Comparison of ENCODE assay signal across 8 mouse cellular contexts in the genomic region with DNA sequence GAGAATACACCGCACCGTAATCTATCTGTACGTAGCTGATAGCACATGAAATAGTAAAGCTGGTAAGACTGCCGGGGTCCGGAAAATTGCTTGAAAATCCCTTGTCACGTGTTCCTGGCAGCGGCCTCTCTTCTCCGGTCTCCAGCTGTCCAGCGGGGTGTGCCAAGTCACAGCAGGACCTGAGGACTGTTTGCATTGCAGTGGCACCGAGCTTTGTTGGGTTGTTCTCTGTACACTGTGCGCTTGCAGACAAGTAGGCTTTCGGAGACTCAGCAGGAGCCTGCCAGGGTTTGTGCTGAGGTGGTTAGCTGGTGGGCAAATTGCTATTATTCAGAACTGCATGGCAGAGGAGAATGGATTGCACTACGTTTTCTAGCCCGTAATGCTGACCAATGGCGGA.
DNase-seq lines count a peak whose midpoint lies in the region; ATAC-seq lines count a peak whose summit lies in the region.

No protein-coding gene starts in this region.

- DNase-seq in testis, postnatal 10 days (ENCODE audit: low spot score), result peak; percentile 41
- DNase-seq in testis, postnatal 14 days (ENCODE audit: low spot score), result no peak
- peak; percentile 29 for DNase-seq in frontal cortex, postnatal 10 days (ENCODE audit: low spot score in 2 of 2)
- DNase-seq in heart, embryonic 10.5 days (ENCODE audit: low spot score), result no peak
- DNase-seq in thymus, postnatal 10 days (ENCODE audit: low spot score in 2 of 2), result no peak
- DNase-seq in ovary, postnatal 14 days (ENCODE audit: low spot score), result no peak

- no peak overlapping the region for H3K9ac ChIP-seq in limb, embryonic 12.5 days (replicated peaks)

- peak overlapping the region; percentile 70 for H3K27ac ChIP-seq in limb, embryonic 12.5 days
- no peak overlapping the region for H3K27ac ChIP-seq in heart, embryonic 10.5 days

- ATAC-seq in limb, embryonic 12.5 days (ENCODE audit: insufficient number of reproducible peaks, insufficient read depth, low FRiP score, low TSS enrichment, low read depth), result no peak
- no peak for ATAC-seq in megakaryocyte, adult 5-6 weeks (ENCODE audit: poor library complexity, severe bottlenecking)

- peaks cover 11% of the 10 kb centered on the region for H3K27me3 ChIP-seq in limb, embryonic 12.5 days
- peaks cover 11% of the 10 kb centered on the region for H3K27me3 ChIP-seq in heart, embryonic 10.5 days (ENCODE audit: insufficient read depth, poor library complexity, severe bottlenecking)

- no peaks in the 10 kb centered on the region for H3K36me3 ChIP-seq in limb, embryonic 12.5 days
- no peaks in the 10 kb centered on the region for H3K36me3 ChIP-seq in heart, embryonic 10.5 days

- 55% methylated on average over 15 of the region's 15 CpGs for WGBS in limb, embryonic 12.5 days
- 83% methylated on average over 15 of the region's 15 CpGs for WGBS in heart, embryonic 10.5 days

- 0 out of 2 replicates have a peak overlapping the region, but pooled peaks have one; percentile 5 for H3K4me3 ChIP-seq in limb, embryonic 12.5 days (replicated peaks)
- H3K4me3 ChIP-seq in heart, embryonic 10.5 days, result no peak overlapping the region

- H3K4me2 ChIP-seq in limb, embryonic 12.5 days, result peak overlapping the region; percentile 30

- H3K4me1 ChIP-seq in limb, embryonic 12.5 days (replicated peaks), result peaks cover 31% of the 10 kb centered on the region
- H3K4me1 ChIP-seq in heart, embryonic 10.5 days, result no peaks in the 10 kb centered on the region

- H3K9me3 ChIP-seq in limb, embryonic 12.5 days, result no peaks in the 10 kb centered on the region
- no peaks in the 10 kb centered on the region for H3K9me3 ChIP-seq in heart, embryonic 10.5 days

Comparison
In these comparisons a context has a peak if more than half of its experiments do, and no peak if none do; other contexts are left out.
1. DNase-seq: peak in testis, postnatal 10 days (single experiment) and frontal cortex, postnatal 10 days (2 of 2); none in testis, postnatal 14 days (single experiment), heart, embryonic 10.5 days (single experiment), thymus, postnatal 10 days (0 of 2) and ovary, postnatal 14 days (single experiment).